Mouse (Mus musculus): Measurements from ENCODE around the gene Ece1. TPM values are rescaled to one million over a fixed set of nuclear protein-coding genes. Genes with fewer than 3 reads are reported as not detected.

The Ece1 gene
- polyA plus RNA-seq, 1 experiment from 2014 or later = 74.6 TPM

GRCm38 (mm10) chr4:137869667-137870274, 7.7 kb downstream of the Ece1 start:
- peak; percentile 21; the same call in 1 of the 2 replicates for ATAC-seq (ENCODE audit: insufficient number of reproducible peaks, low FRiP score, low TSS enrichment, low read depth)
- H3K36me3 ChIP-seq = no peaks in the 10 kb centered on the region
- H3K9ac ChIP-seq = no peak overlapping the region
- H3K9me3 ChIP-seq (replicated peaks) = no peaks in the 10 kb centered on the region
- no peaks in the 10 kb centered on the region for H3K27me3 ChIP-seq
- H3K4me1 ChIP-seq = peaks cover 76% of the 10 kb centered on the region
- WGBS = 16% methylated on average over 16 of the region's 16 CpGs
- no peak overlapping the region for H3K4me3 ChIP-seq (replicated peaks)
- no peak overlapping the region; the same call in 1 of the 2 replicates for H3K4me2 ChIP-seq (replicated peaks)
- peak overlapping the region; percentile 76 for H3K27ac ChIP-seq (replicated peaks)

- Histone ChIP-seq H3K4me3 (replicated peaks) (no peak overlapping the region), H3K4me1 (peaks cover 76% of the 10 kb centered on the region), H3K36me3 (no peaks in the 10 kb centered on the region), H3K9ac (no peak overlapping the region), H3K27me3 (no peaks in the 10 kb centered on the region), H3K27ac (replicated peaks) (no peak overlapping the region), H3K4me2 (replicated peaks) (no peak overlapping the region), H3K9me3 (replicated peaks) (no peaks in the 10 kb centered on the region)
- no peak for ATAC-seq (ENCODE audit: insufficient number of reproducible peaks, low FRiP score, low TSS enrichment, low read depth)
- WGBS = 84% methylated on average over 4 of the region's 4 CpGs
These were observed 8.9 kb downstream of the Ece1 start for GRCm38 (mm10) chr4:137870979-137871378.

GRCm38 (mm10) chr4:137871431-137871830, 9.4 kb downstream of the Ece1 start:
- no peak overlapping the region for H3K4me3 ChIP-seq (replicated peaks)
- no peaks in the 10 kb centered on the region for H3K9me3 ChIP-seq (replicated peaks)
- ATAC-seq (ENCODE audit: insufficient number of reproducible peaks, low FRiP score, low TSS enrichment, low read depth) = no peak
- no peak overlapping the region for H3K27ac ChIP-seq (replicated peaks)
- peaks cover 74% of the 10 kb centered on the region for H3K4me1 ChIP-seq
- H3K36me3 ChIP-seq = no peaks in the 10 kb centered on the region
- H3K27me3 ChIP-seq = no peaks in the 10 kb centered on the region
- WGBS = 84% methylated on average over 8 of the region's 8 CpGs
- no peak overlapping the region for H3K9ac ChIP-seq
- H3K4me2 ChIP-seq (replicated peaks) = no peak overlapping the region

- 24% methylated on average over 7 of the region's 7 CpGs for WGBS
These were observed 12.3 kb downstream of the Ece1 start for GRCm38 (mm10) chr4:137874337-137874736.

GRCm38 (mm10) chr4:137874826-137875225, 12.8 kb downstream of the Ece1 start:
- no peak overlapping the region for H3K9ac ChIP-seq
- WGBS = 44% methylated on average over 4 of the region's 4 CpGs
- H3K36me3 ChIP-seq = no peaks in the 10 kb centered on the region
- no peaks in the 10 kb centered on the region for H3K27me3 ChIP-seq
- no peaks in the 10 kb centered on the region for H3K9me3 ChIP-seq (replicated peaks)
- H3K4me3 ChIP-seq (replicated peaks) = no peak overlapping the region
- H3K4me2 ChIP-seq (replicated peaks) = no peak overlapping the region
- peak; percentile 45 for ATAC-seq (ENCODE audit: insufficient number of reproducible peaks, low FRiP score, low TSS enrichment, low read depth)
- H3K4me1 ChIP-seq = peaks cover 70% of the 10 kb centered on the region
- H3K27ac ChIP-seq (replicated peaks) = 0 out of 2 replicates have a peak overlapping the region, but pooled peaks have one; percentile 22

More at GRCm38 (mm10) chr4:137874337-137874736, 12.3 kb downstream of the Ece1 start:
- H3K4me1 ChIP-seq = peaks cover 73% of the 10 kb centered on the region
- no peaks in the 10 kb centered on the region for H3K27me3 ChIP-seq
- H3K4me2 ChIP-seq (replicated peaks) = no peak overlapping the region
- no peak for ATAC-seq (ENCODE audit: insufficient number of reproducible peaks, low FRiP score, low TSS enrichment, low read depth)
- 0 out of 2 replicates have a peak overlapping the region, but pooled peaks have one; percentile 11 for H3K27ac ChIP-seq (replicated peaks)
- H3K9me3 ChIP-seq (replicated peaks) = no peaks in the 10 kb centered on the region
- no peak overlapping the region for H3K4me3 ChIP-seq (replicated peaks)
- no peak overlapping the region for H3K9ac ChIP-seq
- H3K36me3 ChIP-seq = no peaks in the 10 kb centered on the region

GRCm38 (mm10) chr4:137875466-137876092, 13.5 kb downstream of the Ece1 start:
- no peak overlapping the region for H3K4me3 ChIP-seq (replicated peaks)
- no peak overlapping the region for H3K27ac ChIP-seq (replicated peaks)
- peaks cover 68% of the 10 kb centered on the region for H3K4me1 ChIP-seq
- no peaks in the 10 kb centered on the region for H3K9me3 ChIP-seq (replicated peaks)
- no peaks in the 10 kb centered on the region for H3K36me3 ChIP-seq
- no peak for ATAC-seq (ENCODE audit: insufficient number of reproducible peaks, low FRiP score, low TSS enrichment, low read depth)
- 56% methylated on average over 9 of the region's 9 CpGs for WGBS
- H3K4me2 ChIP-seq (replicated peaks) = no peak overlapping the region
- H3K27me3 ChIP-seq = no peaks in the 10 kb centered on the region
- no peak overlapping the region for H3K9ac ChIP-seq

- Histone ChIP-seq H3K9me3 (replicated peaks) (no peaks in the 10 kb centered on the region), H3K4me3 (replicated peaks) (no peak overlapping the region), H3K27ac (replicated peaks) (peak overlapping the region; percentile 60), H3K4me2 (replicated peaks) (no peak overlapping the region), H3K9ac (no peak overlapping the region), H3K36me3 (no peaks in the 10 kb centered on the region), H3K27me3 (no peaks in the 10 kb centered on the region), H3K4me1 (peaks cover 71% of the 10 kb centered on the region)
- WGBS = 29% methylated on average over 6 of the region's 6 CpGs
- ATAC-seq (ENCODE audit: insufficient number of reproducible peaks, low FRiP score, low TSS enrichment, low read depth) = no peak
These were observed 14.8 kb downstream of the Ece1 start for GRCm38 (mm10) chr4:137876834-137877233.

- H3K9me3 ChIP-seq (replicated peaks) = no peaks in the 10 kb centered on the region
- H3K4me2 ChIP-seq (replicated peaks) = no peak overlapping the region
- peak overlapping the region; percentile 60; the same call in 1 of the 2 replicates for H3K27ac ChIP-seq (replicated peaks)
- H3K4me1 ChIP-seq = peaks cover 78% of the 10 kb centered on the region
- H3K36me3 ChIP-seq = no peaks in the 10 kb centered on the region
- H3K9ac ChIP-seq = no peak overlapping the region
- no peak overlapping the region for H3K4me3 ChIP-seq (replicated peaks)
- no peaks in the 10 kb centered on the region for H3K27me3 ChIP-seq
- WGBS = 18% methylated on average over 4 of the region's 4 CpGs
- peak; percentile 40; the same call in 1 of the 2 replicates for ATAC-seq (ENCODE audit: insufficient number of reproducible peaks, low FRiP score, low TSS enrichment, low read depth)
These were observed 15.4 kb downstream of the Ece1 start for GRCm38 (mm10) chr4:137877432-137877881.

GRCm38 (mm10) chr4:137879383-137880156, 17.5 kb downstream of the Ece1 start:
- H3K4me3 ChIP-seq (replicated peaks) = no peak overlapping the region
- 68% methylated on average over 8 of the region's 8 CpGs for WGBS
- no peak for ATAC-seq (ENCODE audit: insufficient number of reproducible peaks, low FRiP score, low TSS enrichment, low read depth)
- no peaks in the 10 kb centered on the region for H3K9me3 ChIP-seq (replicated peaks)
- H3K36me3 ChIP-seq = no peaks in the 10 kb centered on the region
- 0 out of 2 replicates have a peak overlapping the region, but pooled peaks have one; percentile 28 for H3K27ac ChIP-seq (replicated peaks)
- H3K9ac ChIP-seq = no peak overlapping the region
- H3K4me1 ChIP-seq = peaks cover 80% of the 10 kb centered on the region
- H3K4me2 ChIP-seq (replicated peaks) = no peak overlapping the region
- H3K27me3 ChIP-seq = no peaks in the 10 kb centered on the region

- ATAC-seq (ENCODE audit: insufficient number of reproducible peaks, low FRiP score, low TSS enrichment, low read depth) = no peak
- Histone ChIP-seq H3K27ac (replicated peaks) (no peak overlapping the region), H3K4me2 (replicated peaks) (no peak overlapping the region), H3K9ac (no peak overlapping the region), H3K27me3 (no peaks in the 10 kb centered on the region), H3K36me3 (no peaks in the 10 kb centered on the region), H3K4me1 (peaks cover 63% of the 10 kb centered on the region), H3K9me3 (replicated peaks) (no peaks in the 10 kb centered on the region), H3K4me3 (replicated peaks) (no peak overlapping the region)
- 89% methylated on average over 8 of the region's 8 CpGs for WGBS
These were observed 19.4 kb downstream of the Ece1 start for GRCm38 (mm10) chr4:137881445-137881844.

- H3K9ac ChIP-seq = no peak overlapping the region
- ATAC-seq (ENCODE audit: insufficient number of reproducible peaks, low FRiP score, low TSS enrichment, low read depth) = no peak
- WGBS = 31% methylated on average over 9 of the region's 9 CpGs
These were observed 20.6 kb downstream of the Ece1 start for GRCm38 (mm10) chr4:137882663-137883062.

More at GRCm38 (mm10) chr4:137882663-137883062, 20.6 kb downstream of the Ece1 start:
- H3K27ac ChIP-seq (replicated peaks) = peak overlapping the region; percentile 77
- H3K36me3 ChIP-seq = no peaks in the 10 kb centered on the region
- no peaks in the 10 kb centered on the region for H3K9me3 ChIP-seq (replicated peaks)
- H3K4me3 ChIP-seq (replicated peaks) = no peak overlapping the region
- H3K4me1 ChIP-seq = peaks cover 51% of the 10 kb centered on the region
- H3K4me2 ChIP-seq (replicated peaks) = 0 out of 2 replicates have a peak overlapping the region, but pooled peaks have one; percentile 2
- H3K27me3 ChIP-seq = no peaks in the 10 kb centered on the region

Data from embryonic facial prominence, embryonic 15.5 days (tissue).